Mouse (Mus musculus): ENCODE data around the gene Klf12. TPM values are rescaled to one million over a fixed set of nuclear protein-coding genes. Genes with fewer than 3 reads are reported as not detected.

The Klf12 gene
- polyA plus RNA-seq, 1 experiment from 2014 or later = 16.4 TPM

- ATAC-seq (ENCODE audit: low read depth) = peak; percentile 87
- Histone ChIP-seq H3K4me2 (ENCODE audit: low read depth, low read length) (no peak overlapping the region), H3K27ac (replicated peaks; ENCODE audit: low read depth, low read length) (no peak overlapping the region; the same call in 1 of the 2 replicates), H3K36me3 (ENCODE audit: control insufficient read depth, insufficient read depth, low read length) (no peaks in the 10 kb centered on the region), H3K4me3 (ENCODE audit: low read depth, low read length) (no peak overlapping the region), H3K4me1 (ENCODE audit: control insufficient read depth, insufficient read depth, low read length) (no peaks in the 10 kb centered on the region), H3K9me3 (ENCODE audit: control insufficient read depth, low read length) (no peaks in the 10 kb centered on the region), H3K27me3 (replicated peaks; ENCODE audit: control insufficient read depth, insufficient read depth, low read length) (no peaks in the 10 kb centered on the region), H3K9ac (ENCODE audit: low read depth, low read length) (no peak overlapping the region)
- 15% methylated on average over 7 of the region's 7 CpGs for WGBS
- peak; percentile 88 for DNase-seq (ENCODE audit: low spot score)
These were observed 389.6 kb downstream of the Klf12 start for GRCm38 (mm10) chr14:99894708-99895383.

- ATAC-seq (ENCODE audit: low read depth) (peak; percentile 35), DNase-seq (ENCODE audit: low spot score) (peak; percentile 55)
- H3K4me1 ChIP-seq (ENCODE audit: control insufficient read depth, insufficient read depth, low read length) = no peaks in the 10 kb centered on the region
- no peaks in the 10 kb centered on the region for H3K27me3 ChIP-seq (replicated peaks; ENCODE audit: control insufficient read depth, insufficient read depth, low read length)
- H3K27ac ChIP-seq (replicated peaks; ENCODE audit: low read depth, low read length) = no peak overlapping the region
- H3K9ac ChIP-seq (ENCODE audit: low read depth, low read length) = no peak overlapping the region
- 46% methylated on average over 14 of the region's 14 CpGs for WGBS
- no peak overlapping the region for H3K4me2 ChIP-seq (ENCODE audit: low read depth, low read length)
- H3K4me3 ChIP-seq (ENCODE audit: low read depth, low read length) = no peak overlapping the region
- H3K9me3 ChIP-seq (ENCODE audit: control insufficient read depth, low read length) = no peaks in the 10 kb centered on the region
- no peaks in the 10 kb centered on the region for H3K36me3 ChIP-seq (ENCODE audit: control insufficient read depth, insufficient read depth, low read length)
These were observed 390.4 kb downstream of the Klf12 start for GRCm38 (mm10) chr14:99894062-99894461.

GRCm38 (mm10) chr14:99886503-99886902 lies 398.0 kb downstream of the Klf12 start:
- no peak overlapping the region for H3K9ac ChIP-seq (ENCODE audit: low read depth, low read length)
- H3K4me3 ChIP-seq (ENCODE audit: low read depth, low read length) = no peak overlapping the region
- H3K4me2 ChIP-seq (ENCODE audit: low read depth, low read length) = no peak overlapping the region
- no peaks in the 10 kb centered on the region for H3K27me3 ChIP-seq (replicated peaks; ENCODE audit: control insufficient read depth, insufficient read depth, low read length)
- H3K4me1 ChIP-seq (ENCODE audit: control insufficient read depth, insufficient read depth, low read length) = no peaks in the 10 kb centered on the region
- no peak overlapping the region for H3K27ac ChIP-seq (replicated peaks; ENCODE audit: low read depth, low read length)
- H3K36me3 ChIP-seq (ENCODE audit: control insufficient read depth, insufficient read depth, low read length) = no peaks in the 10 kb centered on the region
- WGBS = 88% methylated on average over 2 of the region's 2 CpGs
- ATAC-seq (ENCODE audit: low read depth) (no peak), DNase-seq (ENCODE audit: low spot score) (no peak)
- no peaks in the 10 kb centered on the region for H3K9me3 ChIP-seq (ENCODE audit: control insufficient read depth, low read length)

- H3K27ac ChIP-seq (replicated peaks; ENCODE audit: low read depth, low read length) = no peak overlapping the region
- WGBS = 60% methylated on average over 2 of the region's 2 CpGs
These were observed 398.9 kb downstream of the Klf12 start for GRCm38 (mm10) chr14:99885562-99885961.

GRCm38 (mm10) chr14:99885128-99885527 lies 399.4 kb downstream of the Klf12 start:
- WGBS = 41% methylated on average over 4 of the region's 4 CpGs
- peak; percentile 63 for DNase-seq (ENCODE audit: low spot score)
- Histone ChIP-seq H3K4me2 (ENCODE audit: low read depth, low read length) (no peak overlapping the region), H3K27ac (replicated peaks; ENCODE audit: low read depth, low read length) (no peak overlapping the region), H3K9me3 (ENCODE audit: control insufficient read depth, low read length) (no peaks in the 10 kb centered on the region), H3K36me3 (ENCODE audit: control insufficient read depth, insufficient read depth, low read length) (no peaks in the 10 kb centered on the region), H3K4me1 (ENCODE audit: control insufficient read depth, insufficient read depth, low read length) (no peaks in the 10 kb centered on the region), H3K27me3 (replicated peaks; ENCODE audit: control insufficient read depth, insufficient read depth, low read length) (no peaks in the 10 kb centered on the region), H3K4me3 (ENCODE audit: low read depth, low read length) (no peak overlapping the region), H3K9ac (ENCODE audit: low read depth, low read length) (no peak overlapping the region)
- ATAC-seq (ENCODE audit: low read depth) = peak; percentile 67; the same call in 1 of the 2 replicates

More at GRCm38 (mm10) chr14:99885562-99885961, 398.9 kb downstream of the Klf12 start:
- no peaks in the 10 kb centered on the region for H3K9me3 ChIP-seq (ENCODE audit: control insufficient read depth, low read length)
- no peak overlapping the region for H3K4me2 ChIP-seq (ENCODE audit: low read depth, low read length)
- H3K4me3 ChIP-seq (ENCODE audit: low read depth, low read length) = no peak overlapping the region
- no peaks in the 10 kb centered on the region for H3K4me1 ChIP-seq (ENCODE audit: control insufficient read depth, insufficient read depth, low read length)
- ATAC-seq (ENCODE audit: low read depth) = peak; percentile 33; the same call in 1 of the 2 replicates
- no peak for DNase-seq (ENCODE audit: low spot score)
- H3K27me3 ChIP-seq (replicated peaks; ENCODE audit: control insufficient read depth, insufficient read depth, low read length) = no peaks in the 10 kb centered on the region
- H3K9ac ChIP-seq (ENCODE audit: low read depth, low read length) = no peak overlapping the region
- H3K36me3 ChIP-seq (ENCODE audit: control insufficient read depth, insufficient read depth, low read length) = no peaks in the 10 kb centered on the region

GRCm38 (mm10) chr14:99876791-99877578 lies 407.5 kb downstream of the Klf12 start:
- Histone ChIP-seq H3K27ac (replicated peaks; ENCODE audit: low read depth, low read length) (no peak overlapping the region), H3K9ac (ENCODE audit: low read depth, low read length) (no peak overlapping the region), H3K9me3 (ENCODE audit: control insufficient read depth, low read length) (0 out of 2 replicates have a peak, but pooled peaks cover 4% of the 10 kb centered on the region), H3K36me3 (ENCODE audit: control insufficient read depth, insufficient read depth, low read length) (peaks cover 12% of the 10 kb centered on the region), H3K4me2 (ENCODE audit: low read depth, low read length) (no peak overlapping the region), H3K27me3 (replicated peaks; ENCODE audit: control insufficient read depth, insufficient read depth, low read length) (no peaks in the 10 kb centered on the region), H3K4me1 (ENCODE audit: control insufficient read depth, insufficient read depth, low read length) (no peaks in the 10 kb centered on the region), H3K4me3 (ENCODE audit: low read depth, low read length) (no peak overlapping the region)
- 67% methylated on average over 5 of the region's 5 CpGs for WGBS
- no peak for ATAC-seq (ENCODE audit: low read depth)
- peak; percentile 46 for DNase-seq (ENCODE audit: low spot score)

- ATAC-seq (ENCODE audit: low read depth) (no peak), DNase-seq (ENCODE audit: low spot score) (no peak)
- H3K27me3 ChIP-seq (replicated peaks; ENCODE audit: control insufficient read depth, insufficient read depth, low read length) = no peaks in the 10 kb centered on the region
- 0 out of 2 replicates have a peak, but pooled peaks cover 4% of the 10 kb centered on the region for H3K9me3 ChIP-seq (ENCODE audit: control insufficient read depth, low read length)
- 92% methylated on average over 5 of the region's 5 CpGs for WGBS
- H3K4me1 ChIP-seq (ENCODE audit: control insufficient read depth, insufficient read depth, low read length) = no peaks in the 10 kb centered on the region
- H3K36me3 ChIP-seq (ENCODE audit: control insufficient read depth, insufficient read depth, low read length) = peaks cover 12% of the 10 kb centered on the region
- H3K27ac ChIP-seq (replicated peaks; ENCODE audit: low read depth, low read length) = no peak overlapping the region
- no peak overlapping the region for H3K9ac ChIP-seq (ENCODE audit: low read depth, low read length)
- no peak overlapping the region for H3K4me3 ChIP-seq (ENCODE audit: low read depth, low read length)
- no peak overlapping the region for H3K4me2 ChIP-seq (ENCODE audit: low read depth, low read length)
These were observed 410.8 kb downstream of the Klf12 start for GRCm38 (mm10) chr14:99873725-99874124.

- DNase-seq (ENCODE audit: low spot score) = no peak
- Histone ChIP-seq H3K9ac (ENCODE audit: low read depth, low read length) (no peak overlapping the region), H3K36me3 (ENCODE audit: control insufficient read depth, insufficient read depth, low read length) (no peaks in the 10 kb centered on the region), H3K27ac (replicated peaks; ENCODE audit: low read depth, low read length) (no peak overlapping the region), H3K4me2 (ENCODE audit: low read depth, low read length) (no peak overlapping the region), H3K4me1 (ENCODE audit: control insufficient read depth, insufficient read depth, low read length) (no peaks in the 10 kb centered on the region), H3K27me3 (replicated peaks; ENCODE audit: control insufficient read depth, insufficient read depth, low read length) (no peaks in the 10 kb centered on the region), H3K9me3 (ENCODE audit: control insufficient read depth, low read length) (no peaks in the 10 kb centered on the region), H3K4me3 (ENCODE audit: low read depth, low read length) (no peak overlapping the region)
- no peak for ATAC-seq (ENCODE audit: low read depth)
- WGBS = 79% methylated on average over 14 of the region's 14 CpGs
These were observed 428.1 kb downstream of the Klf12 start for GRCm38 (mm10) chr14:99856158-99857011.
